Mouse (Mus musculus): ENCODE measurements around the gene B4galt1.

The B4galt1 gene

DNA sequence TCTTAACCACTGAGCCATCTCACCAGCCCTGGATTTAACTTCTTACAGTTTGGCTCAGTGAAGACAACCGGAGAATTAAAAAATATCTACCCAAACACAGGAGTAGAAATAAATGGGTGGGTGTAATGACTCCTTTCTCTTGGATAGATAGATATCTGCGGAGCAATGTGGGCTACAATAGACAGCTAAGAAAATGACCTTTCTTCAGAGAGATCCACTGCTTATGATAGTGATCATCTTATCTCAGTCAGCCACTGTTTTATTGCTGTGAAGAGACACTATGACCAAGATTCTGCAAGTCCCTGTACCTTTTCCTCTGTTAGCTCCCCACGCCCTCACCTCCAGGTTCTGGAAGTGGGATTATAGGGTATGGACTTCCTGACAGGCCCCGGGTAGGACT is 70.8 kb downstream of the B4galt1 start:
- no peak for DNase-seq (ENCODE audit: extremely low read depth, low read depth, low spot score)

DNA sequence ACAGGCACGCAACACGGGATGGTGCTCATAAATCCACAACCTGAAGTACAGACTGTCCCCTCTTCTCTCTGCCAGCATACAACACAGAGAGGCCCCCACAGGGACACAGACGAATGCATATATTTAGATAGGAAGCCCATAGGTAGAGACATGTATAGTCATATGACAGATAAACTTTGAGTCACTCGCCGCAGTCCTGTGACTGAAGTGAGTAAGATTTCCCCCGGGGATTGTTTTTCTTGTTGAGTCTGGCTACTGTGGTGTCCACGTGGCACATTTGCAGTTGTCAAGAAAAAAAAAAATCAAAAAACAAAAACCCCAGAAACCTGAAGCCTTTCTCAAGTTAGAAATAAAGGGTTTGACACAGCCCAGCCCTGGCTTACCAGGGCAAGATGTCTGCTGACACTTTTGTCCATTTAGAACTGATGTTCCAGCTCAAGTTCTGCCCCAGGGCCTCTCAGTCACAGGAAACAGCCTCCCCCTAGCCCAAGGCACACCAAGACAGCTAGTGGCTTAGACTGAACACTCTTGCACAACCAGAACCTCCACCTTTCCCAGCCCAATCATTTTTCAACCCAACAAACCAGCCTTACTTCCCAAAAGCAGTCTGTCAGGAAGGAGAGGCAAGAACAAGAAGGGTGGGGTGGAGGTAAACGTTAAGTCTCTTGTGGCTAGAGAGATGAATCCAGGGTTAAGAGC is 71.9 kb downstream of the B4galt1 start:
- DNase-seq (ENCODE audit: extremely low read depth, low read depth, low spot score): no peak

DNA sequence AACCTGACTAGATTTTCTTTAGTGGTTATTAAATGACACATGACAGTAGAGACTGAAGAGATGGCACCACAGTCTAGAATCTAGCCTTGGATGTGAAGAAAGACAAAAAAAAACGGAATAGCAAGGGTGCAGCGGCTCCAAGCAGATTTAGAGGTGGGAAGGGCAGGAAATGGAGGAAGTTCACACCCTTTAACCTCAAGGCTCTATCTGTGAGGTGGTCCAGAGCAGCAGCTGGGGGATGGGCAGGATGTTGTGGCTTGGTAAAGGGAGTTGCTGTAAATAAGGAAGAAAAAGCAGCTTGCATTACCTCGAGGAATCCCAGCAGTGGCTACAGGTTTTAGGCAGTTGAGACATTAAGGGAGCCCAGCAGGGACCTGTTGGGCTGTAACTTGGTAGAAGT is 72.7 kb downstream of the B4galt1 start:
- no peak for DNase-seq (ENCODE audit: extremely low read depth, low read depth, low spot score)

GRCm38 (mm10) chr4:40778656-40779055 is 75.1 kb downstream of the B4galt1 start:
- DNase-seq (ENCODE audit: extremely low read depth, low read depth, low spot score): no peak

DNA sequence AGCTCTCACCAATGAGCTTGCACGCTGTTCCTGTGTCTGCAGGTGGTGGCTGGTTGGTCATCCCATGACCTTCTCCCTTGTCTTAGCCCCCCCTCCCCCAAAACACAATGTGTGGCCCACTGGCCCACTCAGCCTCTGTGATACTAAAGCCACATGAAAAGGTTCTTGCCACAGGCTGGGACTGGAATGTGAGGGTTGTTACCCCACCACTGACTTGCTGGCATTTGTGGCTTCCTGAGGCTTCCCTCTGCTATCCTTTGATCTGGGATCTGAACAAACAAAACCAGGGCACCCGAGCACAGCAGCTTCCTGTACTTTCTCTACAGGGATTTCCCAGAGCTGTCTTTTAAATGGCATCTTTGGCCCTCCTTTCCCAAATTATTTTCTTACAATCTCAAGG is 76.7 kb downstream of the B4galt1 start:
- no peak for DNase-seq (ENCODE audit: extremely low read depth, low read depth, low spot score)

- no peak for DNase-seq (ENCODE audit: extremely low read depth, low read depth, low spot score)
Observed at GRCm38 (mm10) chr4:40776416-40776815, 77.4 kb downstream of the B4galt1 start.

DNA sequence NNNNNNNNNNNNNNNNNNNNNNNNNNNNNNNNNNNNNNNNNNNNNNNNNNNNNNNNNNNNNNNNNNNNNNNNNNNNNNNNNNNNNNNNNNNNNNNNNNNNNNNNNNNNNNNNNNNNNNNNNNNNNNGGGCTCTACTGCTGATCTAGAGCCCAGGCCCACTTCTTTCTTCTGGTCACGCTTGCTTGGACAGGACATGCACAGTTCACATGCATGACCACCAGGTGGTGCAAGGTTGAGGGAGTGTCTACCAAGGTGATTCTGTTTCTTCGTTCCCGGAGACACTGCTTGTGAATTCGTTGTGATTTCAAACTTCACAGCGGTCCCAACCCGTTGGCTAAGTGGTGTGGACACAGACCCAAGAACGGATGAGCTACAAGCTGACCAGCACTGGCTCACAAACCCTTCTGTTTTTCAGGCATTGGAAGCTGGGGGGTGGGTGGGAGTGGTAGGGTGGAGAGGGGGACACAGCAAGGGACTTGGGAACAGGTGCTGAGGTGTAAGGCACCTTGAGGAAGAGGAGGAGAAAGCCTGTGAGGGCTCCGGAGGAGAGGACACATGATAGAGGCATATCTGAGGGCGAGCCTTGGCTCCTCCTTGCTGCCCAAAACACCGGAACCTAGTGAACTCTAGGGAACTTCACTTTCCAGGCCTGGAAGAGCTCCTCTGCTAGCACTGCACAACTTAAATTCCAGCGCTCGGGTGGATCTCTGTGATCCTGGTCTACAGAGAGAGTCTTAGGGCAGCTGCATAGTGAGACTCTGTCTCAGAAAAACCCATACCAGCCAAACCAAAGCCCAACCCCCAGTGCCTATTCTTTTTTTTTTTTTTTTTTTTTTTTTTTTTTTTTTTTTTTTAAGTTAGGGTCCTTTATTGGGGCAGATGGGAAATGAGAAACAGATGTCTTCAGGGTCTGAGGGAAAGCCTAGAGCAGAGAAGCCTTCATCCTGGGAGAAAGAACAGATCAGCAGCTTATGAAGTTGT is 79.2 kb downstream of the B4galt1 start:
- DNase-seq (ENCODE audit: extremely low read depth, low read depth, low spot score): no peak

GRCm38 (mm10) chr4:40759876-40760275 is 93.9 kb downstream of the B4galt1 start:
- DNase-seq (ENCODE audit: extremely low read depth, low read depth, low spot score): no peak

DNA sequence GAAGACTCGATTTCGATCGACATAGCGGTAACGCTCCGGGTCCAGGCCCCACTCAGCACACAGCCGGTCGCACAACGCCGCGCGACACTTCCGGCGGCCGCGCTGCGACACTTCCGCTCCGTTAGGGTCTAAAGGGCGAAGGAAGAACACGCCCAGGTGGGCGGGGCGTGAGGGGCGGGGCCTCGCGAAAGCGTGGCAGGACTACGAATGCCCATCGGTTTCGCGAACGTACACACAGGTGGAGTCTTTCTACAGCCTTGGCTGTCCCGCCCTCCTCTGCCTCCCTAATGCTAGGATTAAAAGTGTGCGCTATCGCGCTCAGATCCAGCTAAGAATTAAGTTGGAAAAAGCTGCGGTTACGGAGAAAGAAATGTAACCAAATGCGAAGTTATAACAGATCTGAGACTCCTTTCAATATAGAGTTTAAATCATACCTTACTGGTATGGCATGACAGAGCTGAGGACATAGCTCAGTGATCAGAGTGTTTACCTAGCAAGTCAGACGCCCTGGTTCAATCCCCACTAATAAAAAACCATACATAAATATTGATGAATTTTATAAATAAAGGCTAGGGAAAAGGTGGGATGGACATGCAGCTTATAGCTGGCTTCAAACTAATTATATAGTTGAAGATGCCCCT is 95.9 kb downstream of the B4galt1 start, which contains the start of gene Smu1:
TSS of gene Smu1 (minus strand) at position 144 of the 641 bp plus-strand sequence.
- DNase-seq (ENCODE audit: extremely low read depth, low read depth, low spot score): no peak

- DNase-seq (ENCODE audit: extremely low read depth, low read depth, low spot score): no peak
Observed at GRCm38 (mm10) chr4:40757157-40757779, 96.5 kb downstream of the B4galt1 start.
